Mouse (Mus musculus) cerebellum, adult 2 months (tissue): Measurements from ENCODE around the gene Ranbp2.

Experiments
- CTCF ChIP-seq: fragments of 200-500 bp; IDR thresholded peaks from 2 replicates; pipeline ENCODE4 v1.5.1; 2011; ENCODE audit warnings: low read depth, mild to moderate bottlenecking, control low read depth, low read length, moderate library complexity, borderline replicate concordance; ENCODE audit not compliant: insufficient read depth
- POLR2A ChIP-seq: fragments of 200-500 bp; IDR thresholded peaks from 2 replicates; pipeline ENCODE4 v1.6.1; 2011; ENCODE audit warnings: low read length, control low read depth, borderline replicate concordance; ENCODE audit not compliant: insufficient read depth

- TF ChIP-seq CTCF, result no peak
- no peak for TF ChIP-seq POLR2A
Measured at GRCm38 (mm10) chr10:58491031-58491430, 44.3 kb downstream of the Ranbp2 start.
